Mouse (Mus musculus) layer of hippocampus, postnatal 14 days (tissue): ENCODE measurements at regions not wholly inside any gene's neighbourhood (a gene's known extent, or its start where the extent isn't known, plus 50 kb on each side); places are given as distances from the start of the nearest gene placed in this dataset.

Experiments
- DNase-seq, 2 experiments: peaks; one replicate each; pipeline ENCODE4 v3.0.0; 2021 to 2022; ENCODE audit warnings: low spot score in 2 of 2, mixed read lengths in 1 of 2

GRCm38 (mm10) chr19:52565401-52565800, 301.3 kb downstream of the Ins1 start:
- DNase-seq = no peak

- no peak for DNase-seq
These were observed 270.7 kb downstream of the Ins1 start for GRCm38 (mm10) chr19:52534758-52535157.

GRCm38 (mm10) chr19:52525509-52525908, 261.4 kb downstream of the Ins1 start:
- peak in 1 of 2 experiments; percentile 78 for DNase-seq

DNA sequence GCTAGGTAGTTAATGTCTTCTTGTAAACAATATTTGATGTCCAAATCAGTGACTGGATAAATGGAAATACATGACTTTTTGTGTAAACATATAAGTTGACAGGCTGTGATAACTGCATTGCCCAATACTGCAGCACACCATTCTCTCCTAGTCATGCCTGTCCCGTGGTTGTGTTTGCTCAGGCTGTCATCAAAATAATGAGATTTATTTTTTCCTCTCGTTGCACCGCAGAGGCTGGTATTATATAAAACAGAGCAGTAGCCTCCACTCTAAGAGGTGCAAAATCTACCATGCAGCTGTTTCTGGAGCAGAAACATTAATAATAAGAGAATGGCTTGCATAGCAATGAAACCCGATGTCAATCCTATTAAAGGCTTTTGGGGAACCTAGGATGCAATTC, 239.2 kb downstream of the Ins1 start:
- DNase-seq = no peak
